Mouse (Mus musculus) spleen, embryonic (tissue): ENCODE measurements around the gene Cdk17.

Source experiments
- CTCF ChIA-PET: fragments of 350-600 bp; sonication (Branson Sonifier 250); formaldehyde crosslinking; loops from one replicate; lab custom pipeline; 2022; lab: Charles Lee

Gene Cdk17

DNA sequence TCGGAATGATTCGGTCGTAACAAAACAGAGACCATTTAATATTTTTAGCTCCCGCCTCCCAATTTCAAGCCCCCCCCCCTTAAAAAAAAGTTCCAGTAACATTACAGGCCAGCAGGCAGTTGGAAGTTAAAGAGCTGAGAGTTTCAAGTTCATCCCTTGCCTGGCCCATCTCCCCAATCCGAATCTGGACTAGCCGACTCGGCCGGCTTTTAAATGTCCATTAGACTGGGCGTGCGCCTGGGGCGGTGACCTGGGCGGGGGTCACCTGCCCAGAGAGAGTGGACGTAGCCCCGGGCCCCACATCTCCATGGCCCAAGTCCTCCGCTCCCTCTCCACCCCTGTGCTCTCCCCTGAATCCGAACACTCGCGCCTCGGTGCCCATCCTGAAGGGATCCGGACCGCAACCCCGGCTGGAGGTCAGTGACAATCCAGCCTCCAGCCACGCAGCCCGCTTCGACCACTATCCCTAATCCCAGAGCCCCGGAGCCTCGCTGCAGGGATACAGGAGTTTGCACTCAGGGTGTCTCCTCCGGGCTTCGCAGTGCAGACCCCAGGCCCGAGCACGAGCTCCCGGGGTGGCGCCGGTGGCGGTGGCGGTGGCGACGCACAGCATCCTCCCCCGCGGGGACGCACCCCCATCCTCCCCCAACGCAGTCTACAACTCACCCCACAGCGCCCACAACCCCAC is 149.4 kb downstream of the Cdk17 start:
- CTCF ChIA-PET, result interaction anchor here (0.5 to 0.7 kb wide), 5 partner anchors 18 to 863 kb away, joined by 3 to 5 read pairs (median 3); no protein-coding TSS in a partner anchor

DNA sequence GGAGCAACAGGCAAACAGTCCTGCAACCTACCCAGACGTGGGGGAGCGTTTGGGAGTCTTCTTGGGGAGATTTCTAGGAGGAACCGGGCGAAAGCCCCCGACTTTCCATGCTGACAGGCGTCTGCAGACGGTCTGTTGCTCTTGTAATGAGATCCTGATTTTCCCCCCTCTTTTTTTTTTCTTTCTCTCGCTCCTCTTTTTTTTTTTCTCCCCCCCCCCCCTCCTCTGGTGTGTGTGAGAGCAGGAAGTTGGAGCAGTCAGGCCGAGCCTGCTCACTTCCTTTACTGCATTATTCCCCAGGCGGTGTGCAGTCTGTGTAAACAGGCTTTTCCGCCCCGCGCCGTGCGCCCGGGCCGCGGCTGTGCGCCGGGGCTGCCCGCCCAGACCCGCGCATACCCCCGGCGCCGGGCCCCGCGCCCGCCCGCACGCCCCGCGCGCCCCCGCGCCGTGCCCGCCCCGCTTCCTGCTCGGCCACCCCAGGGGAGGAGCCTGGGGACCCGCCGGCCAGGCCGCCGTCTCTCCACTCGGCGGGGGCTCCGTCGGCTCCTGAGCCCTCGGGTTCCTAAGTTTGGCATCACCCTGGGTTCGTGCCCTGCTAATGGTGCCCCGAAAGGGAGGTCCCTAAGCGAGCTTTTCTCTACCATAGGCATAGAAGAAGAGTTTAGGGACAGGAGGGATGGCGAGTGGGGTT is 150.2 kb downstream of the Cdk17 start, which contains the start of gene Elk3:
Gene Elk3 (minus strand): TSS at position 415 of the 691 bp plus-strand sequence.
- CTCF ChIA-PET, result interaction anchor here (0.5 to 0.7 kb wide), 2 partner anchors 136 to 461 kb away, joined by 3 read pairs; no protein-coding TSS in a partner anchor

GRCm38 (mm10) chr10:93311576-93311975 is 150.9 kb downstream of the Cdk17 start:
- CTCF ChIA-PET, result no interaction called here
